Mouse (Mus musculus): Measurements from ENCODE around the gene Hus1. TPM values are rescaled to one million over a fixed set of nuclear protein-coding genes. Genes with fewer than 3 reads are reported as not detected.

Hus1 gene
- total and polyA plus RNA-seq, 3 experiments, result 10.2 to 39.1 (median 27.5) TPM

DNA sequence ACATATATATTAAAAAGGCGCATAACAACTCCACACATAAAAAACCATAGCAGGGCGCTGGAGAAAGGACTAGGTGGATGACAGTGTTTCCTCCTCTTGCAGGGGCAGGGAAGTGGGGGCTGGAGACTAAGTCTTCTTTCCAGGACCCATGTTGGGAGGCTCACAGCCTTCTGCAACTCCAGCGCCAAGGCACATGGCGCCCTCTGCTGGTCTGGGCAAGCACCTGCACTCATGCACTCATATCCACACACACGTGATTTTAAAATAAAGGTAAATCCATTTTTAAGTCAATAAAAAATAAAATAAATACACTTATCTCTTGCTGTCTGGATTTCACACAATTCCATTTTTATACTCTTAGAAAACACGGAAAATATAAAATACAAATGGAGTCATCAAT is 54.0 kb downstream of the Hus1 start:
- H3K27me3 ChIP-seq (ENCODE audit: insufficient read depth, low read length), result peaks cover 3% of the 10 kb centered on the region; the same call in 1 of the 2 replicates
- H3K4me1 ChIP-seq (ENCODE audit: insufficient read depth, low read depth, low read length), result no peaks in the 10 kb centered on the region
- H3K36me3 ChIP-seq (replicated peaks), result no peaks in the 10 kb centered on the region
- 0 out of 2 replicates have a peak, but pooled peaks cover 2% of the 10 kb centered on the region for H3K9me3 ChIP-seq (replicated peaks)
- no peak for ATAC-seq (ENCODE audit: extremely low read depth, insufficient number of reproducible peaks, low FRiP score, poor library complexity, severe bottlenecking)
- DNase-seq (ENCODE audit: low spot score), result no peak
- peak; percentile 66 for TF ChIP-seq CTCF (IDR thresholded peaks at IDR 0.05; ENCODE audit: low read depth, low read length)
- no peak for TF ChIP-seq GATA1 (IDR thresholded peaks at IDR 0.05; ENCODE audit: borderline replicate concordance, low read length)
- no peak overlapping the region for H3K4me3 ChIP-seq (ENCODE audit: low read depth, low read length)

DNA sequence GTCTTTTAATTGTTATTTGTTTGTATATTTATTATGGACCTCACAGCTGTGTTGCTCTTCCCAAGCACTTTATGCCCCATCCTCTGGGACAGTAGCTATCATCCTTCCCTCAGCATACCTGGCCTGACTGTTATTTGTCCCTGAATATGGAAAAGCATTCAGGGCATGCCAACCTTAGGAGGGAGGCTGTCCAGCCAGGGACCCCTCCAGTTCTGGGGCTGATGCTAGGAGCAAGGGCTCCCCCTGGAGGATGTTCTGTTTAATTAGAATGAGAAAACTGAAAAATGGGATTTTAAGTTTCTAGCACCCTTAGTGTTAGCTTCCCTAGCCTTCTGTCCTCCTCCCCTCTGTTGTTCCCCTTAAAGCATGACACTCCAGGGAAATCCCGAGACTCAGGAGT is 55.3 kb downstream of the Hus1 start:
- no peak for ATAC-seq (ENCODE audit: extremely low read depth, insufficient number of reproducible peaks, low FRiP score, poor library complexity, severe bottlenecking)

DNA sequence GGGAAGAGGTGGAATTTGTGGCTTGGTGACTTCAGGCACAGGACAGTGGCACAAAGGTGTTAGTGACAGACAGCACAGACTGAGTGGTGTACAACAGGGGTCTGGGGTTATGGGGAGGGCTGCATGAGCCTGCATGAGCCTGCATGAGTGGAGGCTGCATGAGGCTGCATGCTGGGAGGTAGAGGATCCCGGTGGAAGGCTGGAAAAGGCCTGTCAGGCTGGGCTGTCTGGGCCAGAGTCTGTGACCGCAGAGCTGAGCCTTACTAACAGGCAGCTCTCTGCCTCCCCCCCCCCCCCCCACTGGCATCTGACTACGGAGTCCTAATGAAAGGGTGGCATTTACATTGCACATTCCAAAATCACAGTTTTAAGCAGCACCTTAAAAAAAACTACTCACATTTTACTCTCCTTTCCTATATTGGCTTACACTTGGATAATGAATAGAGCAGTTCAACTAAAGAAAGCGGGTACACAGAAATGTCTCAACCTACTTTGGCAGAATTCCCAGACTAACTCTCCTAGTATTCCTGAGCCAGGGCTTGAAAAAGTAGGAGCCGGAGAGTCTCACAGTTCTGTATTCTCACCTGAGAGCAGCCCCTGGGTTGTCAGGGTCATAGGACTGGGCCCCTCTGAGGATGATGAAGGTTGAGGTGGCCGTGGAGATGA is 61.1 kb downstream of the Hus1 start:
- H3K9me3 ChIP-seq (replicated peaks), result no peaks in the 10 kb centered on the region
- TF ChIP-seq GATA2 (IDR thresholded peaks at IDR 0.05; ENCODE audit: borderline replicate concordance, low read depth, low read length), result no peak
- TF ChIP-seq TAL1 (conservative IDR thresholded peaks at IDR 0.05; ENCODE audit: low read depth, low read length), result no peak
- TF ChIP-seq GATA1 (IDR thresholded peaks at IDR 0.05; ENCODE audit: borderline replicate concordance, low read length), result no peak
- TF ChIP-seq POLR2AphosphoS5 (IDR thresholded peaks at IDR 0.05; ENCODE audit: insufficient replicate concordance, low read depth, low read length), result no peak
- TF ChIP-seq CTCF (IDR thresholded peaks at IDR 0.05; ENCODE audit: low read depth, low read length), result no peak
- H3K4me3 ChIP-seq (ENCODE audit: low read depth, low read length), result no peak overlapping the region
- H3K27me3 ChIP-seq (ENCODE audit: insufficient read depth, low read length), result peaks cover 18% of the 10 kb centered on the region
- no peaks in the 10 kb centered on the region for H3K4me1 ChIP-seq (ENCODE audit: insufficient read depth, low read depth, low read length)
- no peak for DNase-seq (ENCODE audit: low spot score)
- no peaks in the 10 kb centered on the region for H3K36me3 ChIP-seq (replicated peaks)
- ATAC-seq (ENCODE audit: extremely low read depth, insufficient number of reproducible peaks, low FRiP score, poor library complexity, severe bottlenecking), result no peak

More for the DNA sequence above, 55.3 kb downstream of the Hus1 start:
- Histone ChIP-seq H3K27me3 (ENCODE audit: insufficient read depth, low read length) (peaks cover 6% of the 10 kb centered on the region), H3K4me3 (ENCODE audit: low read depth, low read length) (no peak overlapping the region), H3K9me3 (replicated peaks) (0 out of 2 replicates have a peak, but pooled peaks cover 2% of the 10 kb centered on the region), H3K4me1 (ENCODE audit: insufficient read depth, low read depth, low read length) (no peaks in the 10 kb centered on the region), H3K36me3 (replicated peaks) (no peaks in the 10 kb centered on the region)
- TF ChIP-seq CTCF (IDR thresholded peaks at IDR 0.05; ENCODE audit: low read depth, low read length) (peak; percentile 19; the same call in 1 of the 2 replicates), POLR2AphosphoS5 (IDR thresholded peaks at IDR 0.05; ENCODE audit: insufficient replicate concordance, low read depth, low read length) (no peak), GATA2 (IDR thresholded peaks at IDR 0.05; ENCODE audit: borderline replicate concordance, low read depth, low read length) (no peak), TAL1 (conservative IDR thresholded peaks at IDR 0.05; ENCODE audit: low read depth, low read length) (no peak)
- no peak for DNase-seq (ENCODE audit: low spot score)

DNA sequence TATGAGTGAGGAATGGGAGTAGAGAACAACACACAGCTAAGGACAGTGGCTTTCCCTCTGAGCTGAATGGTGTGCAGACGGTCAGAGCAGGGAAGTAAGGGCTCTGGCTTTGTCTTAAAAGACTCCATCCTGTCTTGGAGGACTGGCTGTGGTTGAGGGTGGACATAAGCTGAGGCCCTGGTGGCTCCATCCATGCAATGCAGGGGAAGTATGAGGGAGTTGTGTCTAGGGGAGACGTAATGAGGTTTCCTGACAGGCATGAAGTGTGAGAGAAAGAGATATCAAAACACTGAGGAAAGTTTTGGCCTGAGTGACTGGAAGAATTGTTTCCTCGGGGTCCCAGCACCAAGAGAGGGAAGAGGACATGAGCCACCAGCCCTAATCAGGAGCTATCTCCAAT is 62.1 kb downstream of the Hus1 start:
- TF ChIP-seq GATA1 (IDR thresholded peaks at IDR 0.05; ENCODE audit: borderline replicate concordance, low read length), result no peak
- TF ChIP-seq POLR2AphosphoS5 (IDR thresholded peaks at IDR 0.05; ENCODE audit: insufficient replicate concordance, low read depth, low read length), result no peak
- no peak for TF ChIP-seq GATA2 (IDR thresholded peaks at IDR 0.05; ENCODE audit: borderline replicate concordance, low read depth, low read length)
- TF ChIP-seq CTCF (IDR thresholded peaks at IDR 0.05; ENCODE audit: low read depth, low read length), result no peak
- TF ChIP-seq TAL1 (conservative IDR thresholded peaks at IDR 0.05; ENCODE audit: low read depth, low read length), result no peak
- DNase-seq (ENCODE audit: low spot score) (no peak), ATAC-seq (ENCODE audit: extremely low read depth, insufficient number of reproducible peaks, low FRiP score, poor library complexity, severe bottlenecking) (no peak)
- Histone ChIP-seq H3K36me3 (replicated peaks) (no peaks in the 10 kb centered on the region), H3K9me3 (replicated peaks) (no peaks in the 10 kb centered on the region), H3K4me3 (ENCODE audit: low read depth, low read length) (no peak overlapping the region), H3K27me3 (ENCODE audit: insufficient read depth, low read length) (peaks cover 18% of the 10 kb centered on the region), H3K4me1 (ENCODE audit: insufficient read depth, low read depth, low read length) (peaks cover 4% of the 10 kb centered on the region; the same call in 1 of the 2 replicates)

DNA sequence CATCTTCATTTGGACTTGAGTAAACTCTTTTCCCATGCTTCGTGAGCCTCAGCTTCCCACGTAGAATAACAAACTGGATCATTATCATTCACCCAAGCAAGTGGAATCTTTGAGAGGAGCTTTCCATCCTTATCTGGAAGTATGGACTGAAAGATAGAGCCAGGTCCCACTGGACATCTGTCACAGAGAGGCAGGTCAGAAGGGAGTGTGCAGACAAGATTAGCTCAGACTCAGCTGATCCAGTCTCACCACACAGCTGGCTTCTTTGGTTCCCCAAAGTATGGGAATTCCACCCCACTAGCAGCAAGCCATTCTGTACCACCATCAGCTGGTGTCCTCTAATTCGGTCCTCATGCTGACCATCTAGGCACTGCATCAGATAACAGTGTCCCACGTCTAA is 66.9 kb downstream of the Hus1 start:
- H3K36me3 ChIP-seq (replicated peaks), result no peaks in the 10 kb centered on the region
- H3K4me1 ChIP-seq (ENCODE audit: insufficient read depth, low read depth, low read length), result peaks cover 4% of the 10 kb centered on the region; the same call in 1 of the 2 replicates
- ATAC-seq (ENCODE audit: extremely low read depth, insufficient number of reproducible peaks, low FRiP score, poor library complexity, severe bottlenecking) (no peak), DNase-seq (ENCODE audit: low spot score) (no peak)
- H3K4me3 ChIP-seq (ENCODE audit: low read depth, low read length), result no peak overlapping the region
- no peaks in the 10 kb centered on the region for H3K9me3 ChIP-seq (replicated peaks)
- TF ChIP-seq CTCF (IDR thresholded peaks at IDR 0.05; ENCODE audit: low read depth, low read length) (no peak), TAL1 (conservative IDR thresholded peaks at IDR 0.05; ENCODE audit: low read depth, low read length) (no peak), GATA1 (IDR thresholded peaks at IDR 0.05; ENCODE audit: borderline replicate concordance, low read length) (no peak)
- peaks cover 19% of the 10 kb centered on the region for H3K27me3 ChIP-seq (ENCODE audit: insufficient read depth, low read length)

Other genes with a start within 250 kb of the Hus1 start
- 0.10 TPM in 1 of 2 replicates, not detected in the other for gene Pkd1l1, start 37.9 kb downstream of the Hus1 start, total RNA-seq (2014; fragmentation: Nextera tagmentation)
- 0.16 and 0.41 TPM in 2 replicates for gene Pkd1l1, start 37.9 kb downstream of the Hus1 start, total RNA-seq (2017)
- gene Pkd1l1, start 37.9 kb downstream of the Hus1 start, polyA plus RNA-seq (2012), result not detected in 2 replicates
- 2.0 TPM in 2 replicates for gene Gm11992, start 37.4 kb upstream of the Hus1 start, total RNA-seq (2014; fragmentation: Nextera tagmentation)
- gene Gm11992, start 37.4 kb upstream of the Hus1 start, total RNA-seq (2017), result 2.6 and 3.0 TPM in 2 replicates
- 0.29 and 0.30 TPM in 2 replicates for gene Gm11992, start 37.4 kb upstream of the Hus1 start, polyA plus RNA-seq (2012)
- not detected in 2 replicates for gene Sun3, start 37.8 kb upstream of the Hus1 start, total RNA-seq (2014; fragmentation: Nextera tagmentation)
- 0.11 and 0.17 TPM in 2 replicates for gene Sun3, start 37.8 kb upstream of the Hus1 start, total RNA-seq (2017)
- not detected in 2 replicates for gene Sun3, start 37.8 kb upstream of the Hus1 start, polyA plus RNA-seq (2012)
- 23.7 and 37.0 TPM in 2 replicates for gene Upp1, start 106.9 kb upstream of the Hus1 start, total RNA-seq (2014; fragmentation: Nextera tagmentation)
- 76.5 and 83.8 TPM in 2 replicates for gene Upp1, start 106.9 kb upstream of the Hus1 start, total RNA-seq (2017)
- gene Upp1, start 106.9 kb upstream of the Hus1 start, polyA plus RNA-seq (2012), result 3.0 and 3.3 TPM in 2 replicates
- 0.05 TPM in 1 of 2 replicates, not detected in the other for gene Abca13, start 180.8 kb upstream of the Hus1 start, total RNA-seq (2014; fragmentation: Nextera tagmentation)
- gene Abca13, start 180.8 kb upstream of the Hus1 start, total RNA-seq (2017), result 0.06 and 0.22 TPM in 2 replicates
- gene Abca13, start 180.8 kb upstream of the Hus1 start, polyA plus RNA-seq (2012), result not detected in 2 replicates

Measured in G1E (cell line).